Mouse (Mus musculus) C2C12 (cell line): ENCODE results near the gene Lrrc51.
"Not testable (repeated sequence)": the region's sequence is repeated elsewhere in the genome, so short reads cannot be mapped to it uniquely, and the experiment has no call there.

Source experiments
- CEBPB ChIP-seq: IDR thresholded peaks from one replicate; pipeline ENCODE4 v1.6.1; 2011; ENCODE audit warnings: low read depth, mild to moderate bottlenecking, control low read depth, moderate library complexity
- CTCF ChIP-seq: IDR thresholded peaks from one replicate; pipeline ENCODE4 v1.5.1; 2011; ENCODE audit not compliant: control insufficient read depth, insufficient read depth, insufficient read length
- FOSL1 ChIP-seq: IDR thresholded peaks from one replicate; pipeline ENCODE4 v1.8.0; 2011; ENCODE audit warnings: mild to moderate bottlenecking, low read length; ENCODE audit not compliant: poor library complexity, insufficient read depth, severe bottlenecking
- MAX ChIP-seq: IDR thresholded peaks from one replicate; pipeline ENCODE4 v1.6.1; 2011; ENCODE audit warnings: mild to moderate bottlenecking, control low read depth
- MYOD1 ChIP-seq: IDR thresholded peaks from one replicate; pipeline ENCODE4 v1.6.1; 2011; ENCODE audit warnings: low read depth; ENCODE audit not compliant: control insufficient read depth, insufficient read length
- USF1 ChIP-seq: IDR thresholded peaks from one replicate; pipeline ENCODE4 v1.6.1; 2011; ENCODE audit warnings: low read depth, mild to moderate bottlenecking, control low read depth, moderate library complexity

GRCm38 (mm10) chr7:101925892-101926291, 7.8 kb downstream of the Lrrc51 start:
- TF ChIP-seq CTCF, USF1, MAX, CEBPB, MYOD1, FOSL1: not testable (repeated sequence)
